16 mouse cellular contexts compared by ENCODE assay signal in genomic region chr2:135434947-135435515, GRCm38 (mm10).
DNase-seq lines count a peak whose midpoint lies in the region; ATAC-seq and TF ChIP-seq lines count a peak whose summit lies in the region.
"Had no signal": no experiment of that assay in that cellular context is flagged by ENCODE, and none has a peak within 500 bp of the region (broad histone marks: within the 10 kb centered on the region; RNA-seq: fewer than 3 reads in every experiment).

No protein-coding gene starts in this region.

- H3K27me3 ChIP-seq in lung, postnatal 0 days (replicated peaks; ENCODE audit: insufficient read depth, low read length): no peaks in the 10 kb centered on the region
- H3K27me3 ChIP-seq: hindbrain, embryonic 12.5 days; limb, embryonic 15.5 days; midbrain, embryonic 13.5 days had no signal

- no peak for TF ChIP-seq EP300 in lung, postnatal 0 days (IDR thresholded peaks at IDR 0.05)

- H3K4me2 ChIP-seq in lung, postnatal 0 days (replicated peaks; ENCODE audit: low read depth, low read length): no peak overlapping the region
- H3K4me2 ChIP-seq: hindbrain, embryonic 12.5 days; limb, embryonic 15.5 days; midbrain, embryonic 13.5 days had no signal

- no peak for TF ChIP-seq CTCF in lung, postnatal 0 days (IDR thresholded peaks at IDR 0.05)

- peak overlapping the region; percentile 16; the same call in 1 of the 2 replicates for H3K27ac ChIP-seq in lung, postnatal 0 days (ENCODE audit: low read length)
- H3K27ac ChIP-seq: heart, adult 2 months; hindbrain, embryonic 12.5 days; limb, embryonic 15.5 days; macrophage; midbrain, embryonic 13.5 days had no signal

- ATAC-seq in lung, postnatal 0 days: peak; percentile 38
- no peak for ATAC-seq in cerebellum, adult (ENCODE audit: insufficient number of reproducible peaks, low FRiP score, low TSS enrichment)
- ATAC-seq: CD4-positive, CD25-positive, alpha-beta regulatory T cell, adult 4 months; midbrain, embryonic 13.5 days had no signal

- H3K9ac ChIP-seq in lung, postnatal 0 days (replicated peaks; ENCODE audit: low read depth): no peak overlapping the region
- H3K9ac ChIP-seq: hindbrain, embryonic 12.5 days; limb, embryonic 15.5 days; midbrain, embryonic 13.5 days had no signal

- 50% methylated on average over 5 of the region's 5 CpGs for WGBS in lung, postnatal 0 days

- H3K4me1 ChIP-seq in lung, postnatal 0 days (ENCODE audit: insufficient read depth, low read depth, low read length): no peaks in the 10 kb centered on the region

- H3K9me3 ChIP-seq in lung, postnatal 0 days (ENCODE audit: low read length): no peaks in the 10 kb centered on the region
- H3K9me3 ChIP-seq: hindbrain, embryonic 12.5 days; limb, embryonic 15.5 days; midbrain, embryonic 13.5 days had no signal

- no peaks in the 10 kb centered on the region for H3K36me3 ChIP-seq in lung, postnatal 0 days (ENCODE audit: insufficient read depth, low read length)
- H3K36me3 ChIP-seq: hindbrain, embryonic 12.5 days; limb, embryonic 15.5 days; midbrain, embryonic 13.5 days had no signal

- no peak overlapping the region for H3K4me3 ChIP-seq in lung, postnatal 0 days (ENCODE audit: low read depth, low read length)
- H3K4me3 ChIP-seq: heart, adult 2 months; hindbrain, embryonic 12.5 days; limb, embryonic 15.5 days; midbrain, embryonic 13.5 days had no signal

- peak; percentile 13 for DNase-seq in gastrocnemius, postnatal 25 days
- no peak for DNase-seq in gastrocnemius, adult 8-10 months (ENCODE audit: low spot score in 2 of 2)
- DNase-seq in right cerebral cortex, adult 18-20 months: peak; percentile 4
- no peak for DNase-seq in right cerebral cortex, postnatal 36 days (ENCODE audit: low spot score in 2 of 2)
- peak; percentile 45 for DNase-seq in lung, postnatal 0 days (ENCODE audit: low spot score)
- no peak for DNase-seq in c-Kit-positive CD71-positive TER-119-positive erythroid progenitor cells, embryonic 14.5 days (ENCODE audit: low spot score)
- DNase-seq: adrenal gland, postnatal 36 days; cerebellum, adult 18-20 months; kidney, adult 9 months had no signal

Comparison
In these comparisons a context has a peak if more than half of its experiments do, and no peak if none do; other contexts are left out.
1. DNase-seq: peak in gastrocnemius, postnatal 25 days (single experiment), right cerebral cortex, adult 18-20 months (single experiment) and lung, postnatal 0 days (single experiment); none in gastrocnemius, adult 8-10 months (0 of 2), right cerebral cortex, postnatal 36 days (0 of 2) and c-Kit-positive CD71-positive TER-119-positive erythroid progenitor cells, embryonic 14.5 days (single experiment).